Mouse (Mus musculus) kidney, embryonic 14.5 days (tissue): ENCODE results near the gene Dnm1. TPM values are rescaled to one million over a fixed set of nuclear protein-coding genes. Genes with fewer than 3 reads are reported as not detected.

ENCODE experiments used
- ATAC-seq: fragments of 200-750 bp; cut with Nextera tagmentation; 2 replicates; pipeline ENCODE4 v1.8.0; 2017; ENCODE audit warnings: moderate number of reproducible peaks, mild to moderate bottlenecking, moderate TSS enrichment, moderate library complexity; ENCODE audit not compliant: low FRiP score, low TSS enrichment
- H3K27ac ChIP-seq: fragments of 300-500 bp; sonication (generic); 2 replicates; pipeline ENCODE4 v1.5.1; 2014; ENCODE audit warnings: low read depth, mild to moderate bottlenecking, low read length, moderate library complexity, mixed read lengths
- H3K27me3 ChIP-seq: fragments of 300-500 bp; sonication (generic); 2 replicates; pipeline ENCODE4 v1.6.1; 2014; ENCODE audit warnings: mild to moderate bottlenecking, low read length; ENCODE audit not compliant: control insufficient read depth, insufficient read depth
- H3K36me3 ChIP-seq: fragments of 300-500 bp; sonication (generic); 2 replicates; pipeline ENCODE4 v1.6.1; 2014; ENCODE audit warnings: low read length, mixed read lengths; ENCODE audit not compliant: control insufficient read depth, insufficient read depth
- H3K4me1 ChIP-seq: fragments of 300-500 bp; sonication (generic); 2 replicates; pipeline ENCODE4 v1.6.1; 2014; ENCODE audit warnings: low read length, mixed read lengths; ENCODE audit not compliant: control insufficient read depth, insufficient read depth
- H3K4me2 ChIP-seq: fragments of 300-500 bp; sonication (generic); replicated peaks from 2 replicates; pipeline ENCODE4 v1.6.1; 2014; ENCODE audit warnings: low read depth, mild to moderate bottlenecking, low read length
- H3K4me3 ChIP-seq: fragments of 300-500 bp; sonication (generic); 2 replicates; pipeline ENCODE4 v1.5.1; 2014; ENCODE audit warnings: mild to moderate bottlenecking, low read length
- H3K9ac ChIP-seq: fragments of 300-500 bp; sonication (generic); 2 replicates; pipeline ENCODE4 v1.6.1; 2014; ENCODE audit warnings: low read depth, mild to moderate bottlenecking, low read length, moderate library complexity
- H3K9me3 ChIP-seq: fragments of 300-500 bp; sonication (generic); 2 replicates; pipeline ENCODE4 v1.6.1; 2016; ENCODE audit warnings: low read length; ENCODE audit not compliant: control insufficient read depth
- WGBS: fragments of 180-500 bp; shearing (Covaris S2); extraction: QIAGEN DNeasy Blood & Tissue Kit; methylation state at CpG from one replicate; pipeline ENCODE4 v1.1.7; 2014; 5-methylcytosine and 5-hydroxymethylcytosine counted together
- polyA plus RNA-seq: library from polyadenylated mRNA; unstranded; fragments of >200 nt; fragmentation: Nextera tagmentation; extraction: Ambion mirVana; gene quantifications from 2 replicates; pipeline ENCODE4 v1.2.1, GENCODE M21; 2014

Dnm1 gene
- polyA plus RNA-seq, 1 experiment from 2014 or later = 11.5 TPM

DNA sequence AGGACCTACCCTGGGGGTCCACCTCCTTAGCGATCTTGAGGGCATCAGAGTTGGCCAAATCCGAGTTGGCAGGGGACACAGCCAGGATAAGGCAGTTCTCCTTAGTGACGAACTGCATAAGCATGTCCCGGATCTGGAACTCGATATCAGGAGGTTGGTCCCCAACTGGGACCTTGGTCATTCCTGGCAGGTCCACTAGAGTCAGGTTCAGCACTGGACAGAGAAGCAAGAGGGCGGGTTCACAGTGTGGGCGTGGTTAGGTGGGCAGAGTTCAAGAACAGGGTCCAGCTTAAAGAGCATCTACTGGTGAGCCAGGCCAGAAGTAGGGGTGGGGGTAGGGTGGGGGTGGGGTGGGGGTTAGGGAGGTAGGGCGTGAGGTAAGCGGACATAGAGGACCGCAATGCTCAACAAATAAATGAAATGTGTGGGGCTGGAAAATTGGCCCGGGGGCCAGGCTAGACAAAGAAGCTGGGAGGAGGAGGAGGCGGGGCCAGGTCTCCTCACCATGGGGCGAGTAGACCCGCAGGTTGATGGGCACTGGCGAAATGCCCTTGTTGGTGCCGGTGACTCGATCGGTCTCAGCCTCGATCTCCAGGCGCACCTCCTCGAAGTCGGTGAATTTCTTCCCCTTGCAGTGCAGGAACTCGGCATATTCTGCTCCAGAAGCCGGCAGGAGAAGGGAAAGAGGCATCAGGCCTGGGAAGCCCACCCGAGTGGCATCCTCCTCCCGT lies 13.1 kb downstream of the Dnm1 start:
- Histone ChIP-seq H3K4me2 (no peak overlapping the region), H3K4me3 (no peak overlapping the region), H3K9me3 (no peaks in the 10 kb centered on the region), H3K36me3 (no peaks in the 10 kb centered on the region), H3K27me3 (no peaks in the 10 kb centered on the region), H3K27ac (no peak overlapping the region), H3K9ac (no peak overlapping the region), H3K4me1 (peaks cover 5% of the 10 kb centered on the region; the same call in 1 of the 2 replicates)
- ATAC-seq = no peak
- 44% methylated on average over 26 of the region's 26 CpGs for WGBS

DNA sequence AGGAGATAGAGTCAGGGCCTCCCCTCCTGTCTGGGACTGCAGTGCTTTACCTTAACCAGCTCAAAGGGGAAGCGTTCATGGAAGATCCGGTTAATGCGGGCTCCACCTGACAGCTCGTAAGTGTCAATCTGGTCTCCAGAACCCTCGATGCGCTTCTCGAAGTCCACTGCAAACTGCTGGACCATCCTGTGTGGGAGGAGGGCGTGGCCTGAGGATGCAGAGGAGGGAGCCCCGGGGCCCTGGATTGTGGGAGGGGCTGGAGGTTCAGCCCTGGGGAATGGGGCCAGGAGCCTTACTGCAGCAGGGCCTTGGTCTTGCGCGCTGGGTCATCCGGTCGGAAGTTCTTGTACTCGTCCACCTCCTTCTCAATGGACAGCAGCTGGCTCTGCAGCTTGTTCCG lies 17.2 kb downstream of the Dnm1 start:
- WGBS = 39% methylated on average over 15 of the region's 15 CpGs
- Histone ChIP-seq H3K36me3 (peaks cover 4% of the 10 kb centered on the region; the same call in 1 of the 2 replicates), H3K4me3 (no peak overlapping the region), H3K9ac (no peak overlapping the region), H3K9me3 (no peaks in the 10 kb centered on the region), H3K4me1 (peaks cover 5% of the 10 kb centered on the region; the same call in 1 of the 2 replicates), H3K27ac (no peak overlapping the region), H3K27me3 (no peaks in the 10 kb centered on the region), H3K4me2 (no peak overlapping the region; the same call in 1 of the 2 replicates)
- peak; percentile 50; the same call in 1 of the 2 replicates for ATAC-seq

DNA sequence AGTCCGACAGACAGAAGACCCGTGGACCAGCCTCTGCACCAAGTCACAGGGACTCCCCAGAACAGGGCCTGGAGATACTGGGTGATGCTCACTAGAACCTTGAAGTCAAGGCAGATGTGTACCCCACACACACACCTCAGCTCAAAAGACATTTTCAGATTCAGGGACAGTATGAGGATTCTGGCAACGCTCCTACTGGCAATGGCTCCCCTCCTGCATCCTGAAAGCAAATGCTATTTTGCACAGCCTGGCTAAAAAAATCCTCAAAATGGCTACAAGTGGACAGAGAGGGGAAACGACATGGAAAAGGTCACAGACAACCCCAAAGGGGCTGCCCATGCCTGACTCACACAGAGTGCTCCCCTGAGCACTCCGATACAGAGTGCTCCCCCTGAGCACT lies 21.0 kb downstream of the Dnm1 start:
- H3K36me3 ChIP-seq = peaks cover 4% of the 10 kb centered on the region; the same call in 1 of the 2 replicates
- no peak overlapping the region for H3K4me3 ChIP-seq
- H3K4me2 ChIP-seq = no peak overlapping the region
- ATAC-seq = no peak
- no peak overlapping the region for H3K9ac ChIP-seq
- H3K4me1 ChIP-seq = peaks cover 10% of the 10 kb centered on the region; the same call in 1 of the 2 replicates
- H3K9me3 ChIP-seq = no peaks in the 10 kb centered on the region
- H3K27ac ChIP-seq = no peak overlapping the region
- no peaks in the 10 kb centered on the region for H3K27me3 ChIP-seq
- 86% methylated on average over 5 of the region's 5 CpGs for WGBS

DNA sequence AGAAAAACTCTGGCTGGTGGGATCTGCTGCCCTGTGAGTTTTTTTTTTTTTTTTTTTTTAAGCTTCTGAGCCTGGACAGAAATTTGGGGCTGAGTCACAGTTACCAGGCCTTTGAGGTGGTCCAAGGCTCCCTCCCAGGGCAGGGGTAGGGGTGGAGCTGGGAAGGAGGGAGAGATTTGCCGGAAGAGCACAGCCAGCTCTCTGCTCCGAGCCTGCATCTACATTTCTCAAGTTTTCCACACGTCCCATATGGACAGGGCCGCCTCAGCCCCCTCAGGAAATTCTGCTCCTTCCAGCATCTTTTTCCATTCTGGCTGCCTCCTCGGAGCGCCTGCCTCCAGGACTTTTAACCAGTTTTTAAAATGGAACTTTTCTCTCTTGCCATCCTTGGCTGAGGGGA lies 23.6 kb downstream of the Dnm1 start:
- ATAC-seq = no peak
- Histone ChIP-seq H3K27me3 (no peaks in the 10 kb centered on the region), H3K9me3 (no peaks in the 10 kb centered on the region), H3K27ac (0 out of 2 replicates have a peak overlapping the region, but pooled peaks have one; percentile 24), H3K4me2 (no peak overlapping the region), H3K4me1 (0 out of 2 replicates have a peak, but pooled peaks cover 5% of the 10 kb centered on the region), H3K36me3 (peaks cover 4% of the 10 kb centered on the region; the same call in 1 of the 2 replicates), H3K4me3 (no peak overlapping the region), H3K9ac (no peak overlapping the region)
- WGBS = 32% methylated on average over 6 of the region's 6 CpGs

DNA sequence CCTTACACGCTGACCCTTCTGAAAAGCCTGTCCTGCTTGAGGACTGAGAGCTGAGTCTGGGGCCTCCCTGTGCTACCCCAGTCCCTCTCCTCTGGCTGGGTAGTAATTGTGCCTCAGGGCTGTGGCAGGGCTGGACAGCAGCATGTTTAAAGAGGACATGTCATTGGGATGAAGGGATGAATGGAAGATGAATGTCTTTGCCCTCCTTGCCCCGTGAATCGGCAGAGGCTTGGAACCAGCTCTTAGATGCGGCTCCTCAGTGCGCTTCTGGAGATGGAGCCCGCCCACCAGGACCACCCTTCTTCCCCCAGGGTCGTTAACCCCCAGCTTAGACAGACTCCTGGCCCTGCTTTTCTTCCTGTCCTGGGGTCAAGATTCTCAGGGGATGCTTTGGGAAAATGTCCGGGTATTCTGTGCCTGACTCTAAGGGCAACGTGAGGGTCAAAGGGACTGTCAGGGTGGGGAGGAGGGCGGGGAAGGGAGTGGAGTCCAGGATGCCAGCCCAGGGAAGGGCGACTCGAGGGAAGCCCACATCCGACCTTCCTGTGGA lies 24.2 kb downstream of the Dnm1 start:
- no peak overlapping the region for H3K27ac ChIP-seq
- WGBS = 17% methylated on average over 13 of the region's 13 CpGs
- no peak for ATAC-seq
- H3K36me3 ChIP-seq = no peaks in the 10 kb centered on the region
- H3K4me3 ChIP-seq = no peak overlapping the region
- no peak overlapping the region for H3K9ac ChIP-seq
- H3K27me3 ChIP-seq = no peaks in the 10 kb centered on the region
- H3K4me1 ChIP-seq = 0 out of 2 replicates have a peak, but pooled peaks cover 5% of the 10 kb centered on the region
- no peaks in the 10 kb centered on the region for H3K9me3 ChIP-seq
- H3K4me2 ChIP-seq = no peak overlapping the region

DNA sequence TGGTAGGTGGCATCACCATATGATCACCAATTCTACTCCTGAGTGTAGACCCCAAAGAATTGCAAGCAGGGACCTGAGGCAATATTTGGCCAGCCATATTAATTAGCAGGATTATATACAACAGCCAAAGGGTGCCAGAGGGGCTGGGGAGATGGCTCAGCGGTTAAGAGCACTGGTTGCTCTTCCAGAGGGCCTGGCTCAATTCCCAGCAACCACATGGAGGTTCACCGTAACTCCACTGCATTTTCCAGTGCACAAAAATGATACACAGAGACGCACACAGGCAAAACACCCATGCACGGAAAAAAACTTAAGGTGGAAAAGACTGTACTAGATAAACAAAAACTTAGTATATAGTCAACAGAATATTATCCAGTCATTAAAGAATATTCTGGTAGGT lies 25.9 kb downstream of the Dnm1 start:
- WGBS = 87% methylated on average over 4 of the region's 4 CpGs
- H3K27ac ChIP-seq = no peak overlapping the region
- ATAC-seq = no peak
- no peak overlapping the region for H3K9ac ChIP-seq
- no peaks in the 10 kb centered on the region for H3K9me3 ChIP-seq
- H3K36me3 ChIP-seq = no peaks in the 10 kb centered on the region
- no peaks in the 10 kb centered on the region for H3K27me3 ChIP-seq
- H3K4me2 ChIP-seq = no peak overlapping the region
- H3K4me1 ChIP-seq = 0 out of 2 replicates have a peak, but pooled peaks cover 5% of the 10 kb centered on the region
- no peak overlapping the region for H3K4me3 ChIP-seq

DNA sequence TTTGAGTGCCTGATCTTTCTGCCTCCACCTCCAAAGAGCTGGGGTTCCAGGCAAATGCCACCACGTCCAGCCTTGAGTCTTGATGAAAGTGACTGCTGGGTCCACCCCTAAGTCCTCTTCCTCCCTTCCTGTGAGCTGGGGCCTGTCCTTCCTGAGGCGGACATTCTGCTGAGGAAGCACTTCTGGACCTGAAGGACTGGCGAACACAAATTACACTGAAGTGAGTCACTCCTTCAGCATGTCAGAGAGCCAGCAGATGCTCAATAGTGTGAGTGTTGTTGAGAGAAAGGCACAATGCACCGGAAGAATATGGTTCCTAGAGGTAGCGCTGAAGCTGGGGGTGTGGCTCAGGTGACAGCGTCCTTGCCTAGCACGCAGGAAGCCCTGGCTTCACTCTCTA lies 27.8 kb downstream of the Dnm1 start:
- H3K27me3 ChIP-seq = no peaks in the 10 kb centered on the region
- no peak overlapping the region for H3K9ac ChIP-seq
- no peak for ATAC-seq
- no peak overlapping the region for H3K4me3 ChIP-seq
- H3K9me3 ChIP-seq = no peaks in the 10 kb centered on the region
- H3K4me1 ChIP-seq = peaks cover 5% of the 10 kb centered on the region; the same call in 1 of the 2 replicates
- H3K4me2 ChIP-seq = no peak overlapping the region
- H3K27ac ChIP-seq = no peak overlapping the region; the same call in 1 of the 2 replicates
- no peaks in the 10 kb centered on the region for H3K36me3 ChIP-seq
- 35% methylated on average over 7 of the region's 7 CpGs for WGBS

DNA sequence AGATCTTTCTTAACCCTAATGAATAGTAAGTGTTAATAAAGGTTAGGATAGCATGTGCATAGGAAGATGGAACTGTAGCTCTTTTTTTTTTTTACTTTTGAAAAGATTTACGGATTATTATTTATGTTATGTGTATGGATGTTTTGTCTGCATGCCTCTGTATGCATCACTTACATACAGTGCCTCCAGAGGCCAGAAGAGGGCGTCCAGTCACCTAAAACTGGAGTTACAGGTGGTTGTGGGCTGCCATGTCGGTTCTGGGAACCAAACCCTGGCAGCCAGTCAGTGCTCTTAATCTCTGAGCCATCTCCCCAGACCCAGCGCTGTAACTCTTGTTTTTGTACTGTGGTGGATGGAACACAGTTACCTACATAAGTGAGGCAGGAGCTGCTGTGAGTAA lies 28.8 kb downstream of the Dnm1 start:
- Histone ChIP-seq H3K4me1 (peaks cover 14% of the 10 kb centered on the region), H3K9ac (no peak overlapping the region), H3K9me3 (no peaks in the 10 kb centered on the region), H3K27ac (no peak overlapping the region), H3K4me3 (no peak overlapping the region), H3K36me3 (no peaks in the 10 kb centered on the region), H3K27me3 (no peaks in the 10 kb centered on the region), H3K4me2 (no peak overlapping the region)
- 60% methylated on average over 4 of the region's 4 CpGs for WGBS
- no peak for ATAC-seq
